Mouse (Mus musculus) kidney, adult 2 months (tissue): ENCODE measurements around the gene Col5a3.

Experiments
- CTCF ChIP-seq: fragments of 200-500 bp; conservative IDR thresholded peaks from 2 replicates; pipeline ENCODE4 v1.5.1; 2011; ENCODE audit warnings: low read depth, mild to moderate bottlenecking, control low read depth, low read length, moderate library complexity, mixed read lengths; ENCODE audit not compliant: insufficient read depth, insufficient read length
- POLR2A ChIP-seq: fragments of 200-500 bp; IDR thresholded peaks from one replicate; pipeline ENCODE4 v1.6.1; 2011; ENCODE audit warnings: low read depth, low read length, control low read depth

DNA sequence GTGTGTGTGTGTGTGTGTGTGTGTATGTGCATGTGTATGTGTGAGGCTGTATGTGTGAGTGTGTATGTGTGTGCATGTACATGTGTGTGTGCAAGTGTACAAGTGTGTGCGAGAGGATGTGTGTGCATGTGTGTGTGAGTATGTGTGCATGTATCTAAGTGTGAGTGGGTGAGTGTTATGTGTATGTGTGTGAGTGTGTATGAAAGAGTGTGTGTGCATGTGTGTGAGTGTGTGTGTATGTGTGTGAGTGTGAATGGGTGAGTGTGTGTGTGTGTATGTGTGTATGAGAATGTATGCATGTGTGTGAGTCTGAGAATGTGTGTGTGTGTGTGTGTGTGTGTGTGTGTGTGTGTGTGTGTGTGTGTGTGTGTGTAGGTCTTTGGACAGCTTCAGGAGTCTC lies 13.3 kb upstream of the Col5a3 start:
- TF ChIP-seq CTCF (no peak), POLR2A (no peak)
